Mouse (Mus musculus) ES-E14 (cell line): ENCODE results near the gene Fam110a.

Source experiments
- CHD2 ChIP-seq: IDR thresholded peaks from 2 replicates; pipeline ENCODE4 v1.6.1; 2014; ENCODE audit warnings: mild to moderate bottlenecking, low read depth, low read length, inconsistent platforms
- HCFC1 ChIP-seq: IDR thresholded peaks from 2 replicates; pipeline ENCODE4 v1.6.1; 2012; ENCODE audit warnings: low read length, inconsistent platforms, borderline replicate concordance; ENCODE audit not compliant: insufficient read depth
- MAFK ChIP-seq: IDR thresholded peaks from 2 replicates; pipeline ENCODE4 v1.6.1; 2014; ENCODE audit warnings: mild to moderate bottlenecking, low read depth, low read length, inconsistent platforms; ENCODE audit not compliant: insufficient read depth
- ZNF384 ChIP-seq: IDR thresholded peaks from 2 replicates; pipeline ENCODE4 v1.6.1; 2012; ENCODE audit warnings: low read depth, low read length, inconsistent platforms

DNA sequence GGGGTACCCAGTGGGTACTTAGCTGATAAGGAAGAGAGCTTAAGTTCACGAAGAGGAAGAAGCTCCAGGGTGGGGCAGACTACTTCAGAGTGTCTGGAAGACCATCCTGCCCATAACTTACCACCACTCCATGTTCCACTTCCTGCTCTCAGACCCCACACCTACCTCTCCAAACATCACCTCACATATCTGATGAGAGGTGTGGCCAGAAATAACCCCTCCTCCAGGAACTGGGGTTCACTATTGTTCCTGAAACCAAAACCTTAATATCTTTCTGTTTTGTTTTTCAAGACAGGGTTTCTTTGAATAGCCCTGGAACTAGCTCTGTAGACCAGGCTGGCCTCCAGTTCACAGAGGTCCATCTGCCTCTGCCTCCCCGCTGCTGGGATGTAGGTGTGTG, 12.2 kb downstream of the Fam110a start:
- no peak for TF ChIP-seq MAFK
- TF ChIP-seq CHD2: no peak
- TF ChIP-seq HCFC1: no peak
- no peak for TF ChIP-seq ZNF384
